Mouse (Mus musculus): ENCODE data around the gene Gm13889.

The Gm13889 gene

GRCm38 (mm10) chr2:93958216-93958615 lies 1.2 kb upstream of the Gm13889 start:
- no peak for DNase-seq (ENCODE audit: low read depth in 2 of 2, low spot score in 2 of 2)

DNA sequence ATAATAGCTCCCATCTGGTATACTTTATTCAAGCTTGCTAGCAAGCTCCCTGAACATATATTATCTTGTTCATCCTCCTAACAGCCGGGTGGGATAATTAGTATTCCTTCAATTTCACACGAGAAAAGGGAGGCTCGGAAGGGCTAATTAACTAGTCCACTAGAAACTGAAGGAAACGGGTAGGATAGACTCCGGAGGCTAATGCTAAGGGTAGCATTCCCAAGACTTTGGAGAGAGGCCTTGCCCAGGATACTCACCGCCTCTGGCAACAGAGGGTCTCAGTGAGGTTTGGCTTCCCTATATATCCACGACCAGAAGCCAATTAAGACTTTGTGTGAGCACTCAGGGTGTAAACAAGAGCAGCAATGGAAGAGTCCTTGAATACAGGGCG lies 779 bp upstream of the Gm13889 start:
- DNase-seq (ENCODE audit: low read depth in 2 of 2, low spot score in 2 of 2): no peak

DNA sequence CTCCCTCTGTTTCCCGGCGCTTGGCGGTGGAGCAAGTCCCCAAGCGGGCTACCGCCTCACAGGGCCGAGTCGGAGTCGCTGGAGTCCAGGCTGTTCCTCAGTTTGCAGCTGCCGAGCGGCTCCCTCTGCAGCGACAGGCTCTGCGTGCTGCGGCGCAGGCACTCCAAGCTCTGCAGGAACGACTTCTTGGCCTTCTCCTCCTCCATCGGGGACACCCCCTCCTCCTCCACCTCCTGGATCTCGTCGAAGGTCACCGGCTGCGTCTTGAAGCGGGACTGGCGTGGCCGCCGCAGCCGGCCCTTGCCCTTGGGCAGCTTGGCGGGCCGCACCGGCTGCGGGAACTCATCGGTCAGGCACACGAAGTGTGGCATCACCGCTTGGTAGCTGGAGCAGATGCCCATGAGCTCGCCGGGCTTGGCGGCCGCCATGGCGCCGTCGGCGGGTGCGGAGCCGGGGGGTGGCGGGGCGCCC lies 635 bp downstream of the Gm13889 start:
- no peak for DNase-seq (ENCODE audit: low read depth in 2 of 2, low spot score in 2 of 2)

DNA sequence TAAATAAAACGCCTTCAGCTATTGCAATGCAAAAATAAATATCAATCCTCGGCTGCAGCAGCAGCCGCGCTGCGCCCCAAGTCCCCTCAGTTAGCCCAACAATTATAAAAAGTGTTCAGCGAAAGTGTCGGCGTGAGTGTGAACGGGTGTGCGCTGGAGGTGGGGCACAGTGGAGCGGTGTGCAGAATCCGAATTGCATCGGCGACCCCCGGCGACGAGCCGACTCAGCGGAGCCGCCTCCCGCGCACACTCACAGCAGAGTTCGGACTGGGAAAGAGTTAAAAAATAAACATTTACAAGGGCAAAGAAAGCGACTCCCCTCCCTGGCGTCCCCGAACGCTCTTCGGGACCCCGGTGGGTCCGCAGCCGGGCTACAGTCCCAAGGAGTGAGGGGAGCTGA lies 1.1 kb downstream of the Gm13889 start:
- DNase-seq (ENCODE audit: low read depth in 2 of 2, low spot score in 2 of 2): no peak

DNA sequence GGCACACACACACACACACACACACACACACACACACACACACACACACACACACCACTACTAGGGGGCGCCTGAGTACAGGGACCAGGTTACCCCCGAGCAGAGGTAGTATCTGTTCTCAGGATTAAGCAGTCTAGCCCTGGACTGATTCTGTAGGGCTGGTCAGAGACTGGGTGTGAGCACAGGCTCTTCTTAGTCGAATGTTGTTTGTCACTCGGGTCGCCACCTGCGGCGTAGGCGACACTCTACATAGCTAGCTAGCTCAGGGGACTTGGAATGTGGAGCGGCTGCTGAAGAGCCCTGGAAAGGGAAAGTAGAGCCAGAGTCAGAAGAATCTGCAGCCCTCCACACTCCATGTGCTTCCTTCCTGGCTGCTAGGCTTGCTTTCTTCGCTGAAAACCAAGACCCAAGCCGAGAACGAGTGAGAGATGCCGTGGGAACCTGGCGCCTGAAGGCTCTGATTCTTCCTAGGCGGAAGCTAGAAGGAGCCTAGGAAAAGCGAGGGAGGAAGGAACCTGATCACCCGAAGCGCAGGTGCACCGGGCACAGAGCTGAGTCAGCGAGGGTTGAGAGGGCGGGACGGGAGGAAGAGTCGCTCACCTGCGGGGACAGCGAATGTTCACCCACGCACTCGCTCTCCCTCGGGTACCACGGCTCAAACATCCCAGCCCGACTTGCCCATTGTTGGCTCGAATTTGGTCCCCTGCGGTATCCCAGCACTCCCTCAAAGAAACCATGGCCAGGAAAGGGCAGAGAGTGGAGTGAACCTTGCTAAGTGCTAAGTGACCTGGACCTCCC lies 2.0 kb downstream of the Gm13889 start:
- no peak for DNase-seq (ENCODE audit: low read depth in 2 of 2, low spot score in 2 of 2)

GRCm38 (mm10) chr2:93953726-93954125 lies 3.3 kb downstream of the Gm13889 start:
- no peak for DNase-seq (ENCODE audit: low read depth in 2 of 2, low spot score in 2 of 2)

DNA sequence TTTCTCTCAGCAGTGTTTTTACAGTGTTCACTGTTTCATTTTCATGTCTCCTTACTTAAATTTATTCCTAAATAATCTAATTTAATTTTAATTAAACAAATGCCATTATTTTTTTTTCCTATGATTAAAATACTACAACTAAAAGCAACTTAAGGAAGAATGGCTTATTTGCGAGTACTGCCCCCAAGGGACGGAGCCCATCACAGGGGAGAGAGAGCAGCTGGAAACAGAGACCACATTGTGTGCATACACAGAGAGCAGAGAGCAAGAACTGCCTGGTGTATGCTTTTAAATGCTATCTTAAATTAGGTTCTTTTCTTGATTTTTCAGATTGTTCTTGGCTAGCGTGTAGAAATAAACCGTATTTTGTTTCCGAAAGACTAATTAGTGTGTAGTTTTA lies 10.0 kb downstream of the Gm13889 start:
- DNase-seq (ENCODE audit: low read depth in 2 of 2, low spot score in 2 of 2): no peak

DNA sequence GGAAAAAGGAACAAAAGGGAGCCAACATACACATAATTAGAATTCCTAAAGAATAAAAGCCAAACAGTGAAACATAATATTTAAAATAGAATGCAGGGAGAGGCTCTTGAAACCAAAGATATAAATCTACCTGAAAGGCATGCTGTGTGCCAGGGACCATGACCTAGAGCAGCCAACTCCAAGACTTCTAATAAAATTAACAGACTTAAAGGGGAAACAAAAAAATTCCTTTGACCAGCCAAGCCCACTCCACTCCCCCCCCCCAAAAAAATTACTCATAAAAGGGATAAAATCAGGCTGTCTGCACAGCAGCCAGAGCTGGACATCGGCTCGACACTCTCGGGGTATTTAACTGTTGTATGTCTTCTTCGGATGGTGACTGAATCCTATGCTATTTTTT lies 12.1 kb downstream of the Gm13889 start:
- DNase-seq (ENCODE audit: low read depth in 2 of 2, low spot score in 2 of 2): no peak

DNA sequence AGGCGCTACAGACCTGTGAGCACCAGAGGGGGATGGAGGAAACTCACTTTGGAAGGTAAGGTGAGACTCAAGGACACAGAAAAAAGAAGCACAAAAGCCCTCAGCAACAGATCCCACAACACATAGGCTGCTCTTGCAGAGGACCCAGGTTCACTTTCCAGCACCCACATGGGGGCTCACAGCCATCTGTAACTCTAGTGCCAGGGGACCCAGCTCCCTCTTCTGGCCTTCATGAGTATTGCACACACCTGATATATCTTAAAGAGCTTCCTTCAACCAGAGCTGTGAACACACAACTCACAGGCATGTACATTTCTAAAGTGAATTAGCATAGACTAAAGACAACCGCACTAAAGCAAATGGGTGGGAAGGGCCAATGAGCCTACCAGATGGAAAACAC lies 12.9 kb downstream of the Gm13889 start:
- DNase-seq (ENCODE audit: low read depth in 2 of 2, low spot score in 2 of 2): no peak

GRCm38 (mm10) chr2:93941670-93942069 lies 15.3 kb downstream of the Gm13889 start:
- DNase-seq (ENCODE audit: low read depth in 2 of 2, low spot score in 2 of 2): no peak

DNA sequence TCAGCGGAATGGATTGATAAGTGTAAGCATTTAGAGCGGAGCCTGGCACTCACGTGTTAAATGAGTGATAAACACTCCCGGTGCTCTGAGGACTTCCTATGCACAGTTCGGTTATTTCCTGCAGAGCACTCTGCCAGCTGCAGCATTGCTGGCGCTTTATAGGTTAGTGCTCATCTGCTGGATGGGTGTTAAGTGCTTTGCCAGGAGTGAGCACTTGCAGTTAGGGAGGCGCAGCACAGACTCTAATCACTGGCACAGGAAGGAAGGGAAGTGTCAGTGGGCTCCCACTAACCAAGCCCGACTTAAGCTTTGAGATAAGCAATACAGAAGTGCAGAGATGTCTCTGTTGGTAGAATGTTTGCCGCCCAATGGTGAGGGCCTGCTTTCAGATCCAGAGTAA lies 18.5 kb downstream of the Gm13889 start:
- DNase-seq (ENCODE audit: low read depth in 2 of 2, low spot score in 2 of 2): no peak

GRCm38 (mm10) chr2:93928866-93929265 lies 28.1 kb downstream of the Gm13889 start:
- no peak for DNase-seq (ENCODE audit: low read depth in 2 of 2, low spot score in 2 of 2)

GRCm38 (mm10) chr2:93927701-93928437 lies 29.1 kb downstream of the Gm13889 start:
- no peak for DNase-seq (ENCODE audit: low read depth in 2 of 2, low spot score in 2 of 2)

DNA sequence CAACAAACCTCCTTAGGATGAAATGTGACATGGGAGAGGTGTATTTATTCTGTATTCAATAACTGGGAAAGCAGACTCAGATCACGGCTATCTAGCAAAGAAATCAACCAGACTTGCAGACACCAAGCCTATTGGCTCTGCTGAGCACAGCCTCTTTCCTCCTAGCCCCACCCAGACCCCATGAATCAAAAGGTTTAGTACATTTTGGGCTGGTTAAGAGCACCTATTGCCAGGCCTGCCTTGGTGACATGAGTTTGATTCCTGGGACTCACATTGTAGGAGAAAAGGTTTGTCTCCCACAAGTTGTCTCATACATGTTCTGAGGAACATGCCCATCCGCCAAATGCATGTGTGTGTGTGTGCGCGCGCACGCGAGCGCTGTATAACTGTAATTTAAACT lies 30.9 kb downstream of the Gm13889 start:
- no peak for DNase-seq (ENCODE audit: low read depth in 2 of 2, low spot score in 2 of 2)

DNA sequence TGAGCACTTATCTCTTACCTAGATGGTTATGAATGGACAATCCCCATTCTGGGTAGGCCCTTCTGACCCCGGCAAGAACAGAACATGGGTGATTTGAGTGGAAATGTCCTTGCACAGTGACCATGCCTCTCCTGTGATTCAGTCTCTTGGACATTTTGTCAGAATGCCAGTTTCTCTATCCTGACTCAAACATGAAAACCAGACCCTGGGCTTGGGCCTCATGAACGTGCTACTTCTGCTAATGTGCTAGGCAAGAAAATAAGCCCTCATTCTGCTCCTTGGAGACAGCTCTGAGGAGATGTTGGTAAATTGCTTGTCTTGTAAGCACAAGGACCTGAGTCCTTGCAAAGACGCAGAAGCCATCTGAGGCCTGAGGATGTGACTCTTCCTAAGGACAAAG lies 37.9 kb downstream of the Gm13889 start:
- no peak for DNase-seq (ENCODE audit: low read depth in 2 of 2, low spot score in 2 of 2)

- DNase-seq (ENCODE audit: low read depth in 2 of 2, low spot score in 2 of 2): no peak
These were observed 43.4 kb downstream of the Gm13889 start for GRCm38 (mm10) chr2:93913552-93913951.

GRCm38 (mm10) chr2:93911942-93912341 lies 45.1 kb downstream of the Gm13889 start:
- DNase-seq (ENCODE audit: low read depth in 2 of 2, low spot score in 2 of 2): no peak

DNA sequence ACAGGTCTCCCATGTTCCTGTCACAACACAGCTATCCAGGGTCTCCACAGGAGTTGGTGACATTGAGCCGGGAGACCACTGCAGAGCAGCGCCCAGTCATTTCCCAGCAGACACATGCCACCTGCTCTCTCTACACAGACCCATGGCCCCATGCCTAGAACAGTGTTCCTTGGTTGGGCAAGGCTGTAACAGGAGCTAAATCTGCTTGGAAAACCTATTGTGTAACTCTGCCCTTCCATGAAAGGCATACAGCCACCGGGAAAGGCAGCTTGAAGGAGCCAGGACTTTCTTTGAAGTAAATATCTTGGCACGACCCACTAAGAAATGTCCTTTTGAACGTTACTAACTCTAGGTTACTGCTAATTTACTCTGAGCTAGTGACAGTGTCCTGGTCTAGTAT lies 47.3 kb downstream of the Gm13889 start:
- DNase-seq (ENCODE audit: low read depth in 2 of 2, low spot score in 2 of 2): no peak

DNA sequence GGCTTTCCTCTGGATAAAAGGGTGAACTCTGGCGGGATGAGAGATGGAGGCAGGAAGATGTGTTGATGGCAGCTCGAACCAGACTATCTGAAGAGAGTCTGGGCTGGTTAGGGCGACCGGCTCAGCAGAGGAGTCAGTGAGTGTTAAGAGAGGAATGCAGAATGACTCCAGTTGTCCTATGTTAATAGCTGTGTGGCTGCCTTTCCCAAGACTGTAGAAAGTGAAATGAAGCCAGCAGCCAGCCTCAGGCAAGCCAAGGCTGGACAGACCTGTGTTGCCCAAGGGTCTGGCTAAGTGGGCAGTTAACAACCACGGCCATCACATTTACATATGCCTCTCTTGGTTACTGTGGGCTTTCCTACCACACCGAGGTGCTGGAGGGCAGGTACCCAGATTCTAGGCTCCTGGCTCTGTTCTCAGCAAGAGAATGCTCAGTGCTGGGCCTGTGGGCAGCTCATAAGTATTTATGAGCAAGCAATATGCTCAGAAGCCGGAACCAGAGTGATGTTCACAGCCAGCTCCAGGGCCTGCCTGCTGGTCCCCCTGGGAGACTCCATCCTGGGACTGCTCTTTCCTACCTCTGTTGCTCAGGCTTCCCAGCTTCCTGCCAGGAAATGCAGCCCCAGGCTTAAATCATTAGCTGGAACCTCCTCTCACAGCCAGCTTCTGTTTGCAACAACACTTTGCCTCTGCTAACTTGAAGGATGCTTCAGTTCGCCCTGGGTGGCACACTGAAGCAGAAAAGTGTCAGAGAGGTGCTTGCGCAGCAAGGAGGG lies 49.3 kb downstream of the Gm13889 start:
- no peak for DNase-seq (ENCODE audit: low read depth in 2 of 2, low spot score in 2 of 2)

DNA sequence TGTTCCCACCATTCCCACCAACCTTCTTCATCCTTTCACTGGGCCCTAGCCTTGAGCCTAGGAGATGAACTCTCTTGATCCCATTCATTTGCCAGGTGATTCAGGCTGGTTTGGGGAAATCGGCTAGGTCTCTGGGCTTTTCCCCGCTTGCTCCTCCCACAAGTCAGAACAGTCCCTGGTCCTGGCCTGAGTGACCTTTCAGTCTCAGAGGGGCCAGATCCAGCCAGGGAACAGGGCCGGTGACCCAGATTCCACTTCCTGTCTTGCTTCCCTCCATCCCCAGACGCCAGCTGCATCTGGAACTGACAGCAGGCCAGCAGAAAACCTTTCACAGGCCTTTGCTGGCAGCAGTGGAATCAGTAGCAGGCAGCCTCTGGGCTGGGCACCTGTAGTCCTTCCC lies 50.7 kb downstream of the Gm13889 start:
- DNase-seq (ENCODE audit: low read depth in 2 of 2, low spot score in 2 of 2): no peak

All from CD8-positive naive resting alpha-beta T cell, adult 2 months (primary cell).